Mouse (Mus musculus): ENCODE measurements around the gene Cldn34b2. TPM values are rescaled to one million over a fixed set of nuclear protein-coding genes. Genes with fewer than 3 reads are reported as not detected.

Gene Cldn34b2
- not detected for total RNA-seq (2023)

GRCm38 (mm10) chrX:155128312-155128711, at the start of gene Cldn34b2:
Cldn34b2 (minus strand) TSS chrX:155128412.

GRCm38 (mm10) chrX:155093566-155093965, 34.6 kb downstream of the Cldn34b2 start, which contains the start of gene Magea2:
Magea2 (minus strand) TSS chrX:155093666.

GRCm38 (mm10) chrX:155089693-155090092, 38.5 kb downstream of the Cldn34b2 start, which contains the start of gene Magea1:
Magea1 (minus strand) TSS chrX:155089793.

Other genes starting within 250 kb of the Cldn34b2 start
- not detected for gene Cldn34b1, start 238.1 kb downstream of the Cldn34b2 start, total RNA-seq (2023)
- not detected for gene Magea6, start 192.4 kb downstream of the Cldn34b2 start, total RNA-seq (2023)
- not detected for gene Magea3, start 178.9 kb downstream of the Cldn34b2 start, total RNA-seq (2023)
- not detected for gene Magea8, start 132.6 kb downstream of the Cldn34b2 start, total RNA-seq (2023)
- gene Magea5, start 65.3 kb downstream of the Cldn34b2 start, total RNA-seq (2023): not detected
- not detected for gene Magea1, start 38.6 kb downstream of the Cldn34b2 start, total RNA-seq (2023)
- gene Magea2, start 34.7 kb downstream of the Cldn34b2 start, total RNA-seq (2023): not detected
- gene Sat1, start 88.0 kb upstream of the Cldn34b2 start, total RNA-seq (2023): 100 to 1,000 TPM; 177 to 184 TPM
- gene Acot9, start 134.0 kb upstream of the Cldn34b2 start, total RNA-seq (2023): 10 to 100 TPM; 30.2 to 39.4 TPM
- 10 to 100 TPM in 1 of 2 experiments, 1 to 10 TPM in 1; 9.1 to 13.6 TPM for gene Prdx4, start 212.3 kb upstream of the Cldn34b2 start, total RNA-seq (2023)

Measured in T-cell, adult 66 days (primary cell).